Mouse (Mus musculus): ENCODE measurements around the gene Ptprr. TPM values are rescaled to one million over a fixed set of nuclear protein-coding genes. Genes with fewer than 3 reads are reported as not detected.

Gene Ptprr
- polyA plus RNA-seq, 1 experiment from 2014 or later: 15.0 TPM

- no peaks in the 10 kb centered on the region for H3K9me3 ChIP-seq
- H3K36me3 ChIP-seq: no peaks in the 10 kb centered on the region
- 87% methylated on average over 6 of the region's 6 CpGs for WGBS
- H3K4me3 ChIP-seq: no peak overlapping the region
- no peak overlapping the region for H3K4me2 ChIP-seq
- H3K9ac ChIP-seq: no peak overlapping the region
- no peak for ATAC-seq (ENCODE audit: low FRiP score)
- no peaks in the 10 kb centered on the region for H3K27me3 ChIP-seq
- H3K27ac ChIP-seq: no peak overlapping the region
- no peaks in the 10 kb centered on the region for H3K4me1 ChIP-seq (replicated peaks)
These were observed 236.0 kb downstream of the Ptprr start for GRCm38 (mm10) chr10:116253972-116254371.

- Histone ChIP-seq H3K9me3 (no peaks in the 10 kb centered on the region), H3K4me2 (no peak overlapping the region), H3K9ac (no peak overlapping the region), H3K4me1 (replicated peaks) (no peaks in the 10 kb centered on the region), H3K4me3 (no peak overlapping the region), H3K27me3 (no peaks in the 10 kb centered on the region), H3K27ac (no peak overlapping the region), H3K36me3 (no peaks in the 10 kb centered on the region)
- 85% methylated on average over 4 of the region's 4 CpGs for WGBS
- no peak for ATAC-seq (ENCODE audit: low FRiP score)
These were observed 241.3 kb downstream of the Ptprr start for GRCm38 (mm10) chr10:116259298-116259697.

GRCm38 (mm10) chr10:116260658-116261433 is 242.8 kb downstream of the Ptprr start:
- no peak for ATAC-seq (ENCODE audit: low FRiP score)
- Histone ChIP-seq H3K27ac (peak overlapping the region; percentile 26; the same call in 1 of the 2 replicates), H3K4me3 (no peak overlapping the region), H3K36me3 (no peaks in the 10 kb centered on the region), H3K4me2 (no peak overlapping the region), H3K4me1 (replicated peaks) (no peaks in the 10 kb centered on the region), H3K9me3 (no peaks in the 10 kb centered on the region), H3K27me3 (no peaks in the 10 kb centered on the region), H3K9ac (no peak overlapping the region)
- WGBS: 79% methylated on average over 13 of the region's 13 CpGs

GRCm38 (mm10) chr10:116261559-116261958 is 243.5 kb downstream of the Ptprr start:
- Histone ChIP-seq H3K9ac (no peak overlapping the region), H3K36me3 (no peaks in the 10 kb centered on the region), H3K4me3 (no peak overlapping the region), H3K4me2 (no peak overlapping the region), H3K4me1 (replicated peaks) (no peaks in the 10 kb centered on the region), H3K27ac (no peak overlapping the region), H3K9me3 (no peaks in the 10 kb centered on the region), H3K27me3 (no peaks in the 10 kb centered on the region)
- 72% methylated on average over 5 of the region's 5 CpGs for WGBS
- no peak for ATAC-seq (ENCODE audit: low FRiP score)

GRCm38 (mm10) chr10:116264521-116264920 is 246.5 kb downstream of the Ptprr start:
- H3K9me3 ChIP-seq: no peaks in the 10 kb centered on the region
- no peaks in the 10 kb centered on the region for H3K27me3 ChIP-seq
- H3K9ac ChIP-seq: no peak overlapping the region
- H3K4me1 ChIP-seq (replicated peaks): no peaks in the 10 kb centered on the region
- no peaks in the 10 kb centered on the region for H3K36me3 ChIP-seq
- no peak for ATAC-seq (ENCODE audit: low FRiP score)
- H3K27ac ChIP-seq: no peak overlapping the region
- no peak overlapping the region for H3K4me3 ChIP-seq
- H3K4me2 ChIP-seq: no peak overlapping the region
- 90% methylated on average over 11 of the region's 11 CpGs for WGBS

- Histone ChIP-seq H3K27ac (no peak overlapping the region), H3K36me3 (no peaks in the 10 kb centered on the region), H3K9ac (no peak overlapping the region), H3K4me3 (no peak overlapping the region), H3K4me2 (no peak overlapping the region), H3K27me3 (no peaks in the 10 kb centered on the region), H3K9me3 (no peaks in the 10 kb centered on the region), H3K4me1 (replicated peaks) (no peaks in the 10 kb centered on the region)
- no peak for ATAC-seq (ENCODE audit: low FRiP score)
- 74% methylated on average over 15 of the region's 15 CpGs for WGBS
These were observed 248.8 kb downstream of the Ptprr start for GRCm38 (mm10) chr10:116266561-116267433.

GRCm38 (mm10) chr10:116267434-116267822 is 249.4 kb downstream of the Ptprr start:
- 82% methylated on average over 4 of the region's 4 CpGs for WGBS

GRCm38 (mm10) chr10:116268343-116268742 is 250.3 kb downstream of the Ptprr start:
- no peaks in the 10 kb centered on the region for H3K4me1 ChIP-seq (replicated peaks)
- no peak overlapping the region for H3K27ac ChIP-seq
- no peak for ATAC-seq (ENCODE audit: low FRiP score)
- no peak overlapping the region for H3K9ac ChIP-seq
- no peaks in the 10 kb centered on the region for H3K27me3 ChIP-seq
- H3K36me3 ChIP-seq: no peaks in the 10 kb centered on the region
- no peak overlapping the region for H3K4me3 ChIP-seq
- 64% methylated on average over 4 of the region's 4 CpGs for WGBS
- H3K4me2 ChIP-seq: no peak overlapping the region
- H3K9me3 ChIP-seq: no peaks in the 10 kb centered on the region

More at GRCm38 (mm10) chr10:116267434-116267822, 249.4 kb downstream of the Ptprr start:
- Histone ChIP-seq H3K9ac (no peak overlapping the region), H3K36me3 (no peaks in the 10 kb centered on the region), H3K4me2 (no peak overlapping the region), H3K27me3 (no peaks in the 10 kb centered on the region), H3K4me1 (replicated peaks) (no peaks in the 10 kb centered on the region), H3K4me3 (no peak overlapping the region), H3K27ac (no peak overlapping the region), H3K9me3 (no peaks in the 10 kb centered on the region)
- ATAC-seq (ENCODE audit: low FRiP score): no peak

GRCm38 (mm10) chr10:116270646-116271469 is 252.8 kb downstream of the Ptprr start:
- Histone ChIP-seq H3K36me3 (no peaks in the 10 kb centered on the region), H3K9ac (no peak overlapping the region), H3K9me3 (no peaks in the 10 kb centered on the region), H3K27ac (0 out of 2 replicates have a peak overlapping the region, but pooled peaks have one; percentile 40), H3K27me3 (no peaks in the 10 kb centered on the region), H3K4me2 (no peak overlapping the region), H3K4me1 (replicated peaks) (0 out of 2 replicates have a peak, but pooled peaks cover 4% of the 10 kb centered on the region), H3K4me3 (no peak overlapping the region)
- WGBS: 80% methylated on average over 12 of the region's 12 CpGs
- no peak for ATAC-seq (ENCODE audit: low FRiP score)

GRCm38 (mm10) chr10:116271470-116271915 is 253.5 kb downstream of the Ptprr start:
- Histone ChIP-seq H3K27ac (no peak overlapping the region), H3K9ac (no peak overlapping the region), H3K4me2 (no peak overlapping the region), H3K27me3 (no peaks in the 10 kb centered on the region), H3K9me3 (no peaks in the 10 kb centered on the region), H3K36me3 (no peaks in the 10 kb centered on the region), H3K4me3 (no peak overlapping the region), H3K4me1 (replicated peaks) (0 out of 2 replicates have a peak, but pooled peaks cover 4% of the 10 kb centered on the region)
- 87% methylated on average over 10 of the region's 10 CpGs for WGBS
- ATAC-seq (ENCODE audit: low FRiP score): no peak

- WGBS: 86% methylated on average over 3 of the region's 3 CpGs
- Histone ChIP-seq H3K9me3 (no peaks in the 10 kb centered on the region), H3K27me3 (no peaks in the 10 kb centered on the region), H3K36me3 (no peaks in the 10 kb centered on the region), H3K27ac (no peak overlapping the region), H3K4me3 (no peak overlapping the region), H3K4me1 (replicated peaks) (0 out of 2 replicates have a peak, but pooled peaks cover 4% of the 10 kb centered on the region), H3K9ac (no peak overlapping the region), H3K4me2 (no peak overlapping the region)
- no peak for ATAC-seq (ENCODE audit: low FRiP score)
These were observed 254.1 kb downstream of the Ptprr start for GRCm38 (mm10) chr10:116272156-116272555.

GRCm38 (mm10) chr10:116275280-116275679 is 257.3 kb downstream of the Ptprr start, which contains the start of gene Ptprb:
Gene Ptprb, plus strand, starts transcription at chr10:116275523.
- Histone ChIP-seq H3K36me3 (no peaks in the 10 kb centered on the region), H3K9me3 (no peaks in the 10 kb centered on the region), H3K4me1 (replicated peaks) (0 out of 2 replicates have a peak, but pooled peaks cover 4% of the 10 kb centered on the region), H3K4me3 (no peak within 1 kb of the TSS), H3K4me2 (no peak within 1 kb of the TSS), H3K27ac (no peak within 1 kb of the TSS), H3K9ac (no peak within 1 kb of the TSS), H3K27me3 (no peaks in the 10 kb centered on the region)
- WGBS: 76% methylated on average over 7 of the region's 7 CpGs
- no peak for ATAC-seq (ENCODE audit: low FRiP score)
